Mouse (Mus musculus) hindbrain, embryonic 15.5 days (tissue): Measurements from ENCODE around the gene Fam107b. TPM values are rescaled to one million over a fixed set of nuclear protein-coding genes. Genes with fewer than 3 reads are reported as not detected.
A peak's percentile ranks its signal among the peaks of the same experiment; 100 is the strongest.

Experiments
- ATAC-seq: fragments of 200-750 bp; cut with Nextera tagmentation; 2 replicates; pipeline ENCODE4 v1.8.0; 2017; ENCODE audit warnings: low read depth, moderate number of reproducible peaks, moderate TSS enrichment; ENCODE audit not compliant: low FRiP score
- H3K27ac ChIP-seq: fragments of 300-500 bp; sonication (generic); replicated peaks from 2 replicates; pipeline ENCODE4 v1.5.1; 2015; ENCODE audit warnings: mild to moderate bottlenecking, inconsistent platforms
- H3K27me3 ChIP-seq: fragments of 300-500 bp; sonication (generic); 2 replicates; pipeline ENCODE4 v1.6.1; 2015; ENCODE audit warnings: control low read depth, inconsistent platforms
- H3K36me3 ChIP-seq: fragments of 300-500 bp; sonication (generic); 2 replicates; pipeline ENCODE4 v1.6.1; 2015; ENCODE audit warnings: control low read depth, inconsistent platforms
- H3K4me1 ChIP-seq: fragments of 300-500 bp; sonication (generic); replicated peaks from 2 replicates; pipeline ENCODE4 v1.6.1; 2015; ENCODE audit warnings: control low read depth, inconsistent platforms
- H3K4me2 ChIP-seq: fragments of 300-500 bp; sonication (generic); 2 replicates; pipeline ENCODE4 v1.6.1; 2015; ENCODE audit warnings: moderate library complexity, mild to moderate bottlenecking, inconsistent platforms
- H3K4me3 ChIP-seq: fragments of 300-500 bp; sonication (generic); 2 replicates; pipeline ENCODE4 v1.5.1; 2015; ENCODE audit warnings: mild to moderate bottlenecking, inconsistent platforms
- H3K9ac ChIP-seq: fragments of 300-500 bp; sonication (generic); 2 replicates; pipeline ENCODE4 v1.6.1; 2015; ENCODE audit warnings: inconsistent platforms
- H3K9me3 ChIP-seq: fragments of 300-500 bp; sonication (generic); 2 replicates; pipeline ENCODE4 v1.6.1; 2016; ENCODE audit warnings: control low read depth, inconsistent platforms
- WGBS: fragments of 180-500 bp; shearing (Covaris S2); methylation state at CpG from one replicate; pipeline ENCODE4 v1.1.7; 2015; 5-methylcytosine and 5-hydroxymethylcytosine counted together
- polyA plus RNA-seq: library from polyadenylated mRNA; unstranded; fragments of >200 nt; fragmentation: Nextera tagmentation; extraction: Ambion mirVana; gene quantifications from 2 replicates; pipeline ENCODE4 v1.2.1, GENCODE M21; 2015

The Fam107b gene
- polyA plus RNA-seq, 1 experiment from 2014 or later: 30.9 TPM

GRCm38 (mm10) chr2:3721107-3721506 is 150.8 kb downstream of the Fam107b start:
- WGBS: 90% methylated on average over 5 of the region's 5 CpGs
- peaks cover 14% of the 10 kb centered on the region for H3K4me1 ChIP-seq
- no peak for ATAC-seq
- H3K36me3 ChIP-seq: no peaks in the 10 kb centered on the region
- no peak overlapping the region for H3K27ac ChIP-seq
- no peak overlapping the region for H3K4me3 ChIP-seq
- no peak overlapping the region for H3K4me2 ChIP-seq
- H3K9me3 ChIP-seq: no peaks in the 10 kb centered on the region
- no peak overlapping the region for H3K9ac ChIP-seq
- no peaks in the 10 kb centered on the region for H3K27me3 ChIP-seq

GRCm38 (mm10) chr2:3721974-3722373 is 151.7 kb downstream of the Fam107b start:
- Histone ChIP-seq H3K27me3 (no peaks in the 10 kb centered on the region), H3K27ac (no peak overlapping the region), H3K9ac (no peak overlapping the region), H3K9me3 (no peaks in the 10 kb centered on the region), H3K36me3 (no peaks in the 10 kb centered on the region), H3K4me3 (no peak overlapping the region), H3K4me2 (no peak overlapping the region), H3K4me1 (peaks cover 14% of the 10 kb centered on the region)
- no peak for ATAC-seq
- 87% methylated on average over 6 of the region's 6 CpGs for WGBS

GRCm38 (mm10) chr2:3723391-3724106 is 153.3 kb downstream of the Fam107b start:
- 87% methylated on average over 8 of the region's 8 CpGs for WGBS
- no peak overlapping the region for H3K27ac ChIP-seq

GRCm38 (mm10) chr2:3726501-3727078 is 156.3 kb downstream of the Fam107b start:
- 69% methylated on average over 13 of the region's 13 CpGs for WGBS
- ATAC-seq: no peak
- H3K4me3 ChIP-seq: no peak overlapping the region
- no peak overlapping the region for H3K9ac ChIP-seq
- no peaks in the 10 kb centered on the region for H3K27me3 ChIP-seq
- no peaks in the 10 kb centered on the region for H3K36me3 ChIP-seq
- H3K27ac ChIP-seq: no peak overlapping the region
- H3K4me2 ChIP-seq: no peak overlapping the region
- H3K9me3 ChIP-seq: no peaks in the 10 kb centered on the region
- H3K4me1 ChIP-seq: peaks cover 18% of the 10 kb centered on the region

More at GRCm38 (mm10) chr2:3723391-3724106, 153.3 kb downstream of the Fam107b start:
- Histone ChIP-seq H3K27me3 (no peaks in the 10 kb centered on the region), H3K9me3 (no peaks in the 10 kb centered on the region), H3K36me3 (no peaks in the 10 kb centered on the region), H3K4me3 (no peak overlapping the region), H3K4me2 (no peak overlapping the region), H3K9ac (no peak overlapping the region), H3K4me1 (peaks cover 11% of the 10 kb centered on the region)
- ATAC-seq: no peak

GRCm38 (mm10) chr2:3727225-3727930 is 157.1 kb downstream of the Fam107b start:
- H3K4me3 ChIP-seq: no peak overlapping the region

GRCm38 (mm10) chr2:3728090-3728489 is 157.8 kb downstream of the Fam107b start:
- H3K27me3 ChIP-seq: no peaks in the 10 kb centered on the region
- no peak overlapping the region for H3K9ac ChIP-seq
- 95% methylated on average over 4 of the region's 4 CpGs for WGBS
- H3K4me2 ChIP-seq: no peak overlapping the region
- H3K4me1 ChIP-seq: peaks cover 18% of the 10 kb centered on the region
- ATAC-seq: no peak
- H3K9me3 ChIP-seq: no peaks in the 10 kb centered on the region
- no peak overlapping the region for H3K4me3 ChIP-seq
- H3K27ac ChIP-seq: no peak overlapping the region
- no peaks in the 10 kb centered on the region for H3K36me3 ChIP-seq

More at GRCm38 (mm10) chr2:3727225-3727930, 157.1 kb downstream of the Fam107b start:
- 91% methylated on average over 5 of the region's 5 CpGs for WGBS
- no peak overlapping the region for H3K9ac ChIP-seq
- ATAC-seq: 0 out of 2 replicates have a peak, but pooled peaks have one; percentile 25
- H3K9me3 ChIP-seq: no peaks in the 10 kb centered on the region
- no peaks in the 10 kb centered on the region for H3K27me3 ChIP-seq
- no peak overlapping the region for H3K27ac ChIP-seq
- no peak overlapping the region for H3K4me2 ChIP-seq
- H3K36me3 ChIP-seq: no peaks in the 10 kb centered on the region
- peaks cover 18% of the 10 kb centered on the region for H3K4me1 ChIP-seq

GRCm38 (mm10) chr2:3729586-3729985 is 159.3 kb downstream of the Fam107b start:
- H3K36me3 ChIP-seq: no peaks in the 10 kb centered on the region
- WGBS: 92% methylated on average over 3 of the region's 3 CpGs
- H3K4me1 ChIP-seq: peaks cover 18% of the 10 kb centered on the region
- no peak overlapping the region for H3K4me3 ChIP-seq
- no peak overlapping the region for H3K4me2 ChIP-seq
- H3K9me3 ChIP-seq: no peaks in the 10 kb centered on the region
- H3K27me3 ChIP-seq: no peaks in the 10 kb centered on the region
- ATAC-seq: no peak
- H3K27ac ChIP-seq: no peak overlapping the region
- H3K9ac ChIP-seq: no peak overlapping the region

- Histone ChIP-seq H3K9ac (no peak overlapping the region), H3K36me3 (no peaks in the 10 kb centered on the region), H3K4me2 (no peak overlapping the region), H3K4me3 (no peak overlapping the region), H3K9me3 (no peaks in the 10 kb centered on the region), H3K27ac (no peak overlapping the region), H3K27me3 (no peaks in the 10 kb centered on the region), H3K4me1 (peaks cover 18% of the 10 kb centered on the region)
- 67% methylated on average over 10 of the region's 10 CpGs for WGBS
- no peak for ATAC-seq
Observed at GRCm38 (mm10) chr2:3730744-3731143, 160.5 kb downstream of the Fam107b start.

GRCm38 (mm10) chr2:3731316-3732015 is 161.2 kb downstream of the Fam107b start:
- Histone ChIP-seq H3K4me1 (peaks cover 15% of the 10 kb centered on the region), H3K4me3 (no peak overlapping the region), H3K4me2 (no peak overlapping the region), H3K9ac (no peak overlapping the region), H3K9me3 (no peaks in the 10 kb centered on the region), H3K27me3 (no peaks in the 10 kb centered on the region), H3K36me3 (no peaks in the 10 kb centered on the region), H3K27ac (no peak overlapping the region)
- whole genome bisulfite sequencing: 88% methylated on average over 14 of the region's 14 CpGs
- ATAC-seq: no peak

- Histone ChIP-seq H3K27me3 (no peaks in the 10 kb centered on the region), H3K4me2 (no peak overlapping the region), H3K4me1 (peaks cover 39% of the 10 kb centered on the region), H3K4me3 (no peak overlapping the region), H3K36me3 (no peaks in the 10 kb centered on the region), H3K9ac (no peak overlapping the region), H3K9me3 (no peaks in the 10 kb centered on the region), H3K27ac (no peak overlapping the region)
- WGBS: 47% methylated on average over 6 of the region's 6 CpGs
- no peak for ATAC-seq
Observed at GRCm38 (mm10) chr2:3737917-3738694, 167.8 kb downstream of the Fam107b start.

GRCm38 (mm10) chr2:3738734-3739133 is 168.4 kb downstream of the Fam107b start:
- no peak for ATAC-seq
- Histone ChIP-seq H3K27me3 (no peaks in the 10 kb centered on the region), H3K4me3 (no peak overlapping the region), H3K9ac (no peak overlapping the region), H3K9me3 (no peaks in the 10 kb centered on the region), H3K36me3 (no peaks in the 10 kb centered on the region), H3K4me2 (no peak overlapping the region), H3K27ac (no peak overlapping the region), H3K4me1 (peaks cover 39% of the 10 kb centered on the region)
- 67% methylated on average over 12 of the region's 12 CpGs for WGBS
